Mouse (Mus musculus) C2C12 (cell line): Measurements from ENCODE around the gene Slc11a1.

Experiments
- CTCF ChIP-seq: IDR thresholded peaks from one replicate; pipeline ENCODE4 v1.5.1; 2011; ENCODE audit not compliant: control insufficient read depth, insufficient read depth, insufficient read length
- USF1 ChIP-seq: IDR thresholded peaks from one replicate; pipeline ENCODE4 v1.6.1; 2011; ENCODE audit warnings: low read depth, mild to moderate bottlenecking, control low read depth, moderate library complexity

- TF ChIP-seq CTCF (no peak), USF1 (no peak)
Measured at GRCm38 (mm10) chr1:74332241-74332763, 42.7 kb upstream of the Slc11a1 start.
